Mouse (Mus musculus): Measurements from ENCODE around the gene Zfp457.
"Not testable (repeated sequence)": the region's sequence is repeated elsewhere in the genome, so short reads cannot be mapped to it uniquely, and the experiment has no call there.

Gene Zfp457

DNA sequence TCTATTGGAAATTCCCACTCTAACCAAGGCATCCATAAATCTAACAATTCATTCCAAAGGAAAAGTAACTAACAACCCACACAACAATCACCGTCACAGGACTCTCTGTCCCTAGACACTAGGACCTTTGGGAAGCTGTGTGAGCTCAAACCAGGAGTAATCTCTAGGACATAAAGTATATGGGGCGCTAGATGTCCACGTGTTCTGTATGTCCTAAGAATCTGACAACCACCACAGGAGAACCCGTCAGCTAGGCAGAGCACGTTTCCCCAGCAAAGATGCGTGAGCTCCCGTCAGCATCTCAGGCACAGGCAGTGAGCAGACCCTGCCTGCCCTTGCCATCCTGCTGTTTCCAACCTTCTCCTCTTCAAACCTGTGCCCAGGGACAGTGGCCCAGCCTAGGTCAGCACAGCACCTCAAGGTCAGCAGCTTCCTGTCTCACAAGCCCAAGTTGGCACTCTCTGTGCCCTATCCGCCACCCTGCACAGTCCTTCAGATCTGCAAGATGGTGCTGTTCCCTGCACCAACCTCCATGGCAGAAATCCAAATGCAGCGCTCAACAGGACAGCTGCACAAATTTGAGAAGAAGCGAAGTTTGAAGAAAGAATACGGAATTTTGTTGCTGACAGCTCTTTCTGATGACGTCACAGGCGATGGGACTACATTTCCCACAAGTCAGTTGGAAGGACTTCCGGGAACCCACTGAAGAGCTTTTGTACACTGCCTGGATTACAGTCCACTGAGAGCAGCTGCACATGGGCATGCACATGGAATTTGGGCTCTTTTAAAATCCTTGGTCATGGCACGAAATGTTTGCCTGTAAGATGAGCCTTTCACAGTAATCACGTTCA, at the start of gene Zfp457:
TSS of gene Zfp457 (minus strand) at position 664 of the 851 bp plus-strand sequence.
- DNase-seq (ENCODE audit: low spot score), result peak; percentile 82

DNA sequence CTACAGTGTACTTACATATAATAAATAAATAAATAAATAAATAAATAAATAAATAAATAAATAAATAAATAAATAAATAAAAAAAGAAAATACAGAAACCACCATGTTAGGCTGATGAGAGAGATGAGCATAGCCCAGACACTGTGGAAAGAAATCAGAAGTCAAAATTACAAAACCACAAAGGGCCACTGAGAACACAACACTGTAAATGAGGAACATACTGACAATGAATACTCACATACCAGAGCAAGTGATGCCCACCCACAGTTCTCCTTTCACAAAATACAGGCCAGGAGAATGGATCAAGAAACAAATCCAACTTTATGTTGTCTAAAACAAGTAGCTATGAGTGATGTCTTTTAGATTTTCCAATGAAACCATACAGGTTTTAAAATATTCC, 45.6 kb upstream of the Zfp457 start:
- DNase-seq (ENCODE audit: low spot score), result no peak

- DNase-seq (ENCODE audit: low spot score), result no peak
These were observed 37.1 kb upstream of the Zfp457 start for GRCm38 (mm10) chr13:67343422-67343821.

- no peak for DNase-seq (ENCODE audit: low spot score)
These were observed 26.6 kb upstream of the Zfp457 start for GRCm38 (mm10) chr13:67332877-67333276.

GRCm38 (mm10) chr13:67332019-67332724, 25.9 kb upstream of the Zfp457 start, which contains the start of gene Zfp595:
TSS of gene Zfp595 (minus strand) at chr13:67332570.
- DNase-seq (ENCODE audit: low spot score), result peak; percentile 78

DNA sequence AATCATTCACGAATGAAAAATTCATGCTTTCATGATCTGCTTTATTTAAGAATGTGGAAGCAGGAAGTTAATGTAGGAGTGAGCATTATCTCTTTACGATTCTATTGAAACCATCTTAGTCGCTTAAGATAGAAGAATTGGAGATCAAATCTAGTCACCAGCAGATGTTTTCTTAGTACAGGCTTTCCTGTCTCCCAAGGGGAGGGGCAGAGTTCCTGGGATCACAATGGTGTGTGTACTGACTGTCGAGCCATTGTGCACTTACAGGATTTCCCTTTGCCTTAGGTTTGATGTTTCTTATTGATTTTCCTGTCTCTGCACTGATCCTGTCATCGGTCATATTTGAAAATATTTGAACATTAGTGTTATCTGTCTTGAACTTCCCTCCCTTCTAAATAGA, 433 bp upstream of the Zfp457 start:
- no peak for DNase-seq (ENCODE audit: low spot score)

DNA sequence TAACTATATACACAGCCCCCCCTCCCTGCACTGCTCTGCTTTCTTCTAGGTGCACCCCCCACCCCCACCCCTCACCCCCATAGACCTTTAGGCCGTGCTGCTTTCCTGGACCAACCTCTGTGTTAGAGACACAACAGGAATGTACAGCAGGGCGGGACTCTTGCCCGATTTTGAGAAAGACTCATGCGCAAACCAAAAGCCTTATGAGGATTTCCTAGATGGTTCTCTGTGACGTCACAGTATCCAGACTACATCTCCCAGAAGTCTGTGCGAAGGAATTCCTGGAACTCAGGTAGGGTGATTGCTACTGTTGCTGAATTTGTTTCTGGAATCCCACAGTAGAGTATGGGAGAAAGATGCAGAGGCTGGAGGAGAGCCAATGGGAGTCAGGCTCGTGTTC, 28.0 kb downstream of the Zfp457 start, which contains the start of gene Zfp458:
TSS of gene Zfp458 (minus strand) at position 153 of the 400 bp plus-strand sequence.
- DNase-seq (ENCODE audit: low spot score), result no peak

DNA sequence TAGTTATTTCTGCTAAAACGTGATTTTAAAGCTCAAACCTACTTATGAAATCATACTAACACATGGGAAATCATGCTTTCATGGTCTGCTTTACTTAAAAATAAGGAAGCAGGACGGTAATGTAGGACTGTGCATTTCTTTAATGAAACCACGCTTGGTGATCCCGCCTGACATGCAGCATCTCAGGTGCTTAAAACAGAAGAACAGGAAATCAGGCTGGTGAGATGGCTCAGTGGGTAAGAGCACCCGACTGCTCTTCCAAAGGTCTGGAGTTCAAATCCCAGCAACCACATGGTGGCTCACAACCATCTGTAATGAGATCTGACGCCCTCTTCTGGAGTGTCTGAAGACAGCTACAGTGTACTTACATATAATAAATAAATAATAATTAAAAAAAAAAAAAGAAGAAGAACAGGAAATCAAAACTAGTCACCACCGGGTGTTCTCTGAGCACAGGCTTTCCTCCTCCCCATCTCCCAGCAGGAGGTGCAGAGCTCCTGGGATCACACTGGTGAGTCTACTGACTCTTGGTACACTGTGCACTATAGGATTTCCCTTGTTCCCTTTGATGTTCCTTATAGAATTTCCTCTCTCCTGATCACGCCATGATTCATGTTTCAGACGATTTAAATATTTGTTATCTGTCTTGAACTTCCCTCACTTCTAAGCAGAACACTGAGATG, 36.8 kb downstream of the Zfp457 start:
- DNase-seq (ENCODE audit: low spot score), result not testable (repeated sequence)

DNA sequence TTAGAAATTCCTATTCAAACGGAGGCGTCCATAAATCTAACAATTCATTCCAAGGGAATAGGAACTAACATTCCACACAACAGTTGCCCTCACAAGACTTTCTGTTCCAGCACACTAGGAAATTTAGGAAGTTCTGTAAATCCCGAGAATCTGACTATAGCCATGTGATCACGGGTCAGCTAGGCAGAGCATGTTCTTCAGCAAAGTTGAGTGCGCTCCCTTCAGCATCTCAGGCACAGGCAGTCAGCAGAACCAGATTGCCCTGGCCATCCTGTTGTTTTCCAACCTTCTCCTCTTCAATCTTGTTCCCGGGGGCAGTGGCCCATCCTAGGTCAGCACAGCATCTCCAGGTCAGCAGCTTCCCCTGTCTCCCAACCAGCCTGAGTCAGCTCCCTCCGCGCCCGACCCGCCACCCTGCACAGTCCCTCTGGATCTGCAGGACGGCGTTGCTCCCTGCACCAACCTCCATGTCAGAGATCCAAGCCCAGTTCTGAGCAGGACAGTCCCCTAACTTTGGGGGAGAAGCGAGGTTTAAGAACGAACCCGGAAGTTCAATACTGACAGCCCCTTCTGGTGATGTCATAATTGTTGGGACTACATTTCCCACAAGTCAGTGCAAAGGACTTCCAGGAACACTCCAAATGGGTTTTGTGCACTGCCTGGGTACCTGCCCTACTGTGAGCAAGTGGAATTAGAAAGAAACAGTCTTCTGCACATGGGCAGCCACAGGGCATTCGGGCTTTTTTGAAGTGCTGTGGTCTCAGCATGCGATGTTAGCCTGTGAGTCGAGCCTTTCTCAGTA, 37.5 kb downstream of the Zfp457 start:
- peak; percentile 59 for DNase-seq (ENCODE audit: low spot score)

Data from testis, postnatal 14 days (tissue).